Mouse (Mus musculus) macrophage (primary cell): ENCODE data around the gene Gm11756. TPM values are rescaled to one million over a fixed set of nuclear protein-coding genes. Genes with fewer than 3 reads are reported as not detected.
"Not testable (repeated sequence)": the region's sequence is repeated elsewhere in the genome, so short reads cannot be mapped to it uniquely, and the experiment has no call there.

ENCODE experiments used
- H3K27ac ChIP-seq: fragments of 350-480 bp; formaldehyde crosslinking; 2 replicates; pipeline ENCODE4 v1.9.0; 2021
- H3K36me3 ChIP-seq: fragments of 350-480 bp; formaldehyde crosslinking; 2 replicates; pipeline ENCODE4 v1.9.0; 2021; ENCODE audit errors: inconsistent target
- H3K4me3 ChIP-seq: fragments of 350-480 bp; formaldehyde crosslinking; 2 replicates; pipeline ENCODE4 v1.9.0; 2021; ENCODE audit errors: inconsistent target
- H3K79me2 ChIP-seq: fragments of 350-480 bp; formaldehyde crosslinking; 2 replicates; pipeline ENCODE4 v1.9.0; 2021; ENCODE audit errors: inconsistent target
- WGBS: methylation state at CpG from one replicate; pipeline ENCODE4 v1.1.7; 2026; ENCODE audit warnings: inconsistent platforms; ENCODE audit not compliant: missing documents; 5-methylcytosine and 5-hydroxymethylcytosine counted together
- polyA plus RNA-seq: library from polyadenylated mRNA; stranded (reverse); fragments of 250-400 nt; gene quantifications from 3 replicates; pipeline ENCODE4 v1.2.4, GENCODE M21; 2018; ENCODE audit warnings: inconsistent platforms
- total RNA-seq, 78 experiments: library from RNA; depleted of rRNA; stranded (reverse); fragments of 250-400 nt; gene quantifications; 1 replicate in 9 of 78; 2 replicates in 24 of 78; 3 replicates in 43 of 78; 4 replicates in 2 of 78; pipeline ENCODE4 v1.2.4; 2018; ENCODE audit warnings: inconsistent platforms in 56 of 78

Gm11756 gene
- total RNA-seq (2018; cell fraction: chromatin; rRNA removed), result not detected
- total RNA-seq (2018; cell fraction: cytosol; rRNA removed), result not detected
- not detected for total RNA-seq (2018; cell fraction: nucleus; rRNA removed)
- polyA plus RNA-seq, result not detected in 3 replicates

DNA sequence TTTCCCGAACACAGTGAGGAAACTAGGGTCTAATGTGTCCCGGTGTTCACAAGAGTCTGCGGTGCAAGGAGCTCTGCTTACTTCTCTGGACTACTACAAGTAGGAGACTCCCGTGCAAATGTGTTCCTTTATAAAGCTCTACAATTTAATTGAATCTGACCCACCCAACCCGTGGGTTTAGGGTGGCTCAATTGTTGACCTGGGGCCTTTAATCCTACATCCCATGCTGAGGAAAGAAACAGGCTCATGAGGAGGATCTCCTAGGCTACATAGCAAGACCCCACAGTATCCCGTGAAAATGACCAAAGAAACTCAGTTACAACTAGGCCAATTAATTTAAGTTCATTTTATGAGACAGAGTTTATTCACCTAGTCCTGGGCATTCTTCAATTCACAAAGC, at the start of gene Gm11756:
Gene Gm11756 (minus strand): TSS at position 101 of the 400 bp plus-strand sequence.
- H3K27ac ChIP-seq, H3K4me3 ChIP-seq, H3K36me3 ChIP-seq, H3K79me2 ChIP-seq: not testable (repeated sequence)
- 86% methylated on average over 5 of the region's 6 CpGs for WGBS

DNA sequence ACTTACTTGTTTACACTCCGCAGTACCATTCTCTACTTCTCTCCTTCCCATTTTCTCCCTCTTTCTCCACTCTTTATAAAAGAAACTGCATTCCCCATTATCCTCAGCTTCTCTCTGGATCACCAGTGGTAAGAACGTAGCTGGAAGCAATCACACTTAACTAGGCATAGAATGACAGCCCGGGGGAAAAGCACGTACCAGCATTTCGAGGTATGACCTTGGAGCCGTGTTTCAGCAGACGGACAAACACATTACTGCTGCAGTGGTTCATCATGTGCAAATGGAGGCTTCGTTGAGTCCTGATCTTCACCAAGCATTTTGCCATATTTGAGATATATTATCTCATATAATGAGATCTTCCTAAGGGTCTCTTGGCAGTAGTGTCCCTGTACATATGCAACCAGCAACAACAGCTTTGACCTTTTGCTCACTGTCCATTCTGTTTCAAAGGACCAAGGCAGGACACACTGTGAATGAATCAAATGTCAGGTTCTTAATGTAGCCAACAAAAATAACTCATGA, 29.9 kb upstream of the Gm11756 start, which contains the start of gene 2310002L09Rik:
Gene 2310002L09Rik (minus strand): TSS at position 472 of the 522 bp plus-strand sequence.
- 86% methylated on average over 8 of the region's 8 CpGs for WGBS

DNA sequence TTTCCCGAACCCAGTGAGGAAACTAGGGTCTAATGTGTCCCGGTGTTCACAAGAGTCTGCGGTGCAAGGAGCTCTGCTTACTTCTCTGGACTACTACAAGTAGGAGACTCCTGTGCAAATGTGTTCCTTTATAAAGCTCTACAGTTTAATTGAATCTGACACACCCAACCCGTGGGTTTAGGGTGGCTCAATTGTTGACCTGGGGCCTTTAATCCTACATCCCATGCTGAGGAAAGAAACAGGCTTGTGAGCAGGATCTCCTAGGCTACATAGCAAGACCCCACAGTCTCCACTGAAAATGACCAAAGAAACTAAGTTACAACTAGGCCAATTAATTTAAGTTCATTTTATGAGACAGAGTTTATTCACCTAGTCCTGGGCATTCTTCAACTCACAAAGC, 14.7 kb downstream of the Gm11756 start, which contains the start of gene Gm13871:
Gene Gm13871 (minus strand): TSS at position 101 of the 400 bp plus-strand sequence.
- WGBS, result no CpG with 5 or more reads among the region's 4 CpGs
- H3K79me2 ChIP-seq, H3K36me3 ChIP-seq, H3K4me3 ChIP-seq, H3K27ac ChIP-seq: not testable (repeated sequence)

More for the DNA sequence above, 29.9 kb upstream of the Gm11756 start, which contains the start of gene 2310002L09Rik:
- Histone ChIP-seq H3K4me3 (no peak within 1 kb of the TSS), H3K27ac (no peak within 1 kb of the TSS), H3K79me2 (no peaks in the 10 kb centered on the region), H3K36me3 (no peaks in the 10 kb centered on the region)

DNA sequence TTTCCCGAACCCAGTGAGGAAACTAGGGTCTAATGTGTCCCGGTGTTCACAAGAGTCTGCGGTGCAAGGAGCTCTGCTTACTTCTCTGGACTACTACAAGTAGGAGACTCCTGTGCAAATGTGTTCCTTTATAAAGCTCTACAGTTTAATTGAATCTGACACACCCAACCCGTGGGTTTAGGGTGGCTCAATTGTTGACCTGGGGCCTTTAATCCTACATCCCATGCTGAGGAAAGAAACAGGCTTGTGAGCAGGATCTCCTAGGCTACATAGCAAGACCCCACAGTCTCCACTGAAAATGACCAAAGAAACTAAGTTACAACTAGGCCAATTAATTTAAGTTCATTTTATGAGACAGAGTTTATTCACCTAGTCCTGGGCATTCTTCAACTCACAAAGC, 29.5 kb downstream of the Gm11756 start, which contains the start of gene Gm11757:
Gene Gm11757 (minus strand): TSS at position 101 of the 400 bp plus-strand sequence.
- H3K36me3 ChIP-seq, H3K27ac ChIP-seq, H3K4me3 ChIP-seq, H3K79me2 ChIP-seq: not testable (repeated sequence)
- WGBS, result no CpG with 5 or more reads among the region's 4 CpGs

DNA sequence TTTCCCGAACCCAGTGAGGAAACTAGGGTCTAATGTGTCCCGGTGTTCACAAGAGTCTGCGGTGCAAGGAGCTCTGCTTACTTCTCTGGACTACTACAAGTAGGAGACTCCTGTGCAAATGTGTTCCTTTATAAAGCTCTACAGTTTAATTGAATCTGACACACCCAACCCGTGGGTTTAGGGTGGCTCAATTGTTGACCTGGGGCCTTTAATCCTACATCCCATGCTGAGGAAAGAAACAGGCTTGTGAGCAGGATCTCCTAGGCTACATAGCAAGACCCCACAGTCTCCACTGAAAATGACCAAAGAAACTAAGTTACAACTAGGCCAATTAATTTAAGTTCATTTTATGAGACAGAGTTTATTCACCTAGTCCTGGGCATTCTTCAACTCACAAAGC, 44.4 kb downstream of the Gm11756 start, which contains the start of gene Gm11758:
Gene Gm11758 (minus strand): TSS at position 101 of the 400 bp plus-strand sequence.
- H3K4me3 ChIP-seq, result not testable (repeated sequence)
- WGBS, result no CpG with 5 or more reads among the region's 4 CpGs

More for the DNA sequence above, 44.4 kb downstream of the Gm11756 start, which contains the start of gene Gm11758:
- H3K79me2 ChIP-seq, H3K27ac ChIP-seq, H3K36me3 ChIP-seq: not testable (repeated sequence)

Other genes starting within 250 kb of the Gm11756 start
- not detected in 3 replicates for gene Gm428, start 237.2 kb downstream of the Gm11756 start, polyA plus RNA-seq
- gene Rasef, start 129.8 kb downstream of the Gm11756 start, polyA plus RNA-seq, result not detected in 3 replicates
- not detected in 3 replicates for gene Gm11758, start 44.5 kb downstream of the Gm11756 start, polyA plus RNA-seq
- gene Gm11757, start 29.6 kb downstream of the Gm11756 start, polyA plus RNA-seq, result not detected in 3 replicates
- not detected in 3 replicates for gene Gm13871, start 14.8 kb downstream of the Gm11756 start, polyA plus RNA-seq
- not detected in 3 replicates for gene 2310002L09Rik, start 30.1 kb upstream of the Gm11756 start, polyA plus RNA-seq
- gene Frmd3, start 92.7 kb upstream of the Gm11756 start, polyA plus RNA-seq, result not detected in 3 replicates